Mouse (Mus musculus): ENCODE results near the gene Ccdc88c.

- TF ChIP-seq GATA1 (IDR thresholded peaks at IDR 0.05; ENCODE audit: low read length) (no peak), TAL1 (IDR thresholded peaks at IDR 0.05; ENCODE audit: low read length) (no peak)
These were observed 59.0 kb downstream of the Ccdc88c start for GRCm38 (mm10) chr12:100969808-100970207.

All from erythroblast, embryonic 14.5 days (primary cell).